Mouse (Mus musculus): Measurements from ENCODE around the gene Pde6b. TPM values are rescaled to one million over a fixed set of nuclear protein-coding genes. Genes with fewer than 3 reads are reported as not detected.

Gene Pde6b
- polyA plus RNA-seq, 1 experiment from 2014 or later = 0.23 TPM

DNA sequence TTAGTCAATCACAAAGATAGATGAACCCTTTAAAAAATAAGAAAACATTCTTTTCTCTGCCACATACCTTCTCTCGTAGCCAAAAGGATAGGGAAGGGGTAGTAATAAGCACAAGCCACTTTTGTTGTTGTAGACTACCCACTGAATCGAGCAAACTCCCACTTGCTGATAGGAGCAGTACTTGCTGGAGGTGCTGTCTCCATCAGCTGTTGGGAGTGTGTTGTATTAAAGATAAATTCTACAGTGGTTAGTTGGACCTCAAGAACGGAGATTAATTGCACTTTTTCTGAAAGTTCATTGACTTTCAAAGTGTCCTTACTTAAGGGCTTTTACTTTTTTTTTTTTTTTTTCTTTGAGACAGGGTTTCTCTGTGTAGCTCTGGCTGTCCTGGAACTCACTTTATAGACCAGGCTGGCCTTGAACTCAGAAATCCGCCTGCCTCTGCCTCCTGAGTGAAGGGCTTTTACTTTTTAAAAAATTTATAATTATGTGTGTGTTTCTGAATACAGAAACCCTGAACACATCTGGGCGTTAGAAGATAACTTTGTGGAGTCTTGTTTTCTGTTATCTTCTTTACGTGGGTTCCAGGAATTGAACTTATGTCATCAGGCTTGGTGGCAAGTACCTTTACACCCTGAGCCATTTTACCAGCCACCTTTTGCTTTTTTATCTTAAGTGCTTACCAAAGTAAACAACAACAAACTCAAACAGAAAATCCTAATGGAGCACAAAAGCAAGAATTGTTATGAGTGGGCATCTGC lies 77.1 kb downstream of the Pde6b start:
- Histone ChIP-seq H3K27ac (ENCODE audit: poor library complexity, severe bottlenecking) (no peak overlapping the region), H3K4me2 (peak overlapping the region; percentile 24; the same call in 1 of the 2 replicates), H3K4me3 (no peak overlapping the region), H3K4me1 (replicated peaks) (peaks cover 62% of the 10 kb centered on the region), H3K9me3 (replicated peaks) (no peaks in the 10 kb centered on the region), H3K36me3 (peaks cover 3% of the 10 kb centered on the region; the same call in 1 of the 2 replicates), H3K9ac (no peak overlapping the region), H3K27me3 (replicated peaks) (no peaks in the 10 kb centered on the region)
- 51% methylated on average over 6 of the region's 6 CpGs for whole genome bisulfite sequencing
- ATAC-seq (ENCODE audit: insufficient number of reproducible peaks, low FRiP score) = no peak

GRCm38 (mm10) chr5:108466647-108467046 lies 78.5 kb downstream of the Pde6b start:
- Histone ChIP-seq H3K27ac (ENCODE audit: poor library complexity, severe bottlenecking) (peak overlapping the region; percentile 3; the same call in 1 of the 2 replicates), H3K4me2 (no peak overlapping the region), H3K9me3 (replicated peaks) (no peaks in the 10 kb centered on the region), H3K4me1 (replicated peaks) (peaks cover 57% of the 10 kb centered on the region), H3K4me3 (no peak overlapping the region), H3K36me3 (peaks cover 6% of the 10 kb centered on the region; the same call in 1 of the 2 replicates), H3K27me3 (replicated peaks) (no peaks in the 10 kb centered on the region), H3K9ac (no peak overlapping the region)
- ATAC-seq (ENCODE audit: insufficient number of reproducible peaks, low FRiP score) = no peak
- 96% methylated on average over 1 of the region's 1 CpGs for WGBS

DNA sequence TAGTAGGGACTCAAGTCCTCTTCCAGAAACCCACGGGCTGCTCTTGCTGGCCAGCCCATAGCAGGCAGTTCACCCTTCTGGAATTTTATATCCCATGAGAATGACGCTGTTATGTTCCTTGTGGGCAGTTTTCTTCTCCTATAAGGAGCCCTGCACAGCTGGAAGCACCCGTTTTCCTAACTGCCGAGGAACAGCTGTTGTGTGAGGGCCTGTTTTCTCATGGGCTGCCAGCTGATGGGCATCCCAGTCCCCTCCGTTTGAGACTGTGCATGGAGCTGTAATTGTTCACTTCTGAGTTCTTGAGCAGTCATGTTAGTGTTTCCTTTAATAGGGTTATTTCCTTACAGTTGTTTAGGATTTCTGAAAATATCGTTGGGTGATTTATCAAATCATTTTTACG lies 81.4 kb downstream of the Pde6b start:
- 80% methylated on average over 7 of the region's 7 CpGs for WGBS
- peaks cover 35% of the 10 kb centered on the region for H3K36me3 ChIP-seq
- no peaks in the 10 kb centered on the region for H3K27me3 ChIP-seq (replicated peaks)
- H3K27ac ChIP-seq (ENCODE audit: poor library complexity, severe bottlenecking) = no peak overlapping the region
- H3K4me3 ChIP-seq = no peak overlapping the region
- H3K9me3 ChIP-seq (replicated peaks) = no peaks in the 10 kb centered on the region
- H3K4me1 ChIP-seq (replicated peaks) = peaks cover 33% of the 10 kb centered on the region
- H3K4me2 ChIP-seq = no peak overlapping the region
- no peak for ATAC-seq (ENCODE audit: insufficient number of reproducible peaks, low FRiP score)
- H3K9ac ChIP-seq = no peak overlapping the region

DNA sequence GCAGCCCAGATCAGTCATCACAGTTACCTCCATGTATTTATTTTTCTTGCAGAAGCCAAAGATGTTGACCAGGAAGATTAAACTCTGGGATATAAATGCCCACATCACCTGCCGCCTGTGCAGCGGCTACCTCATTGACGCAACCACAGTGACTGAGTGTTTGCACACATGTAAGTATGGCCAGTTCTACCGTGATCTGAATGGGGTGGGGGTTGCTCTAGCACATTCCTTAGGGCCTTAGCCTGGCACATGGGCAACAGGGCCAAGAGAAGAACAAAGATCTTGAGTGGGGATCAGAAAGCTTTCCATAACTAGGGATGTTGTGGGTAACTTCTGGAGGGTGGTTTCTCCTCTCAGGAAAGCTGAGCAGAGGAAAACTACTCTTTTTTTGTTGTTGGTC lies 85.5 kb downstream of the Pde6b start:
- Histone ChIP-seq H3K27me3 (replicated peaks) (no peaks in the 10 kb centered on the region), H3K4me1 (replicated peaks) (0 out of 2 replicates have a peak, but pooled peaks cover 9% of the 10 kb centered on the region), H3K4me3 (no peak overlapping the region), H3K4me2 (no peak overlapping the region), H3K27ac (ENCODE audit: poor library complexity, severe bottlenecking) (no peak overlapping the region), H3K9me3 (replicated peaks) (no peaks in the 10 kb centered on the region), H3K9ac (no peak overlapping the region), H3K36me3 (peaks cover 68% of the 10 kb centered on the region)
- no peak for ATAC-seq (ENCODE audit: insufficient number of reproducible peaks, low FRiP score)
- 92% methylated on average over 4 of the region's 4 CpGs for WGBS

DNA sequence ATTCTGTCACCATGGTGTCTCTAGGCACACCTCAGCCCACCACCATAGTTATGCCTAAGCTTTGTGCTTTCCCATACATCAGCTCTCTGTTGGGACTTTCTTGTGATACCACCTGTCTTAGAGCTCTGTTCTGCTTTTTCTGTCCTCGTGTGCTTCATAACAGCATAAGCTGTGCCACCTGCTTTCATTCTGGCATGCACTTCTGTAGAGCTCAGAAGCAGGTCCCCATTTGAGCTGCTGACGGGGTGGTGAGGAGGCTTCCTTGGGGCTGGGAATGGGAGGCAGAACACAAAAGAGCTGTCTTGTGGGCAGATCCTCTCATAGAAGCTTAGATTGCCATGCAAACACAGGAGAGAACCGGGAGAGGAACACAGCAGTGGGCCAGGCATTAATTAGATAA lies 87.8 kb downstream of the Pde6b start:
- H3K27me3 ChIP-seq (replicated peaks) = no peaks in the 10 kb centered on the region
- H3K27ac ChIP-seq (ENCODE audit: poor library complexity, severe bottlenecking) = no peak overlapping the region
- H3K9me3 ChIP-seq (replicated peaks) = no peaks in the 10 kb centered on the region
- H3K36me3 ChIP-seq = peaks cover 73% of the 10 kb centered on the region
- no peak overlapping the region for H3K4me2 ChIP-seq
- H3K4me3 ChIP-seq = no peak overlapping the region
- ATAC-seq (ENCODE audit: insufficient number of reproducible peaks, low FRiP score) = no peak
- WGBS = 87% methylated on average over 3 of the region's 3 CpGs
- no peak overlapping the region for H3K9ac ChIP-seq
- H3K4me1 ChIP-seq (replicated peaks) = no peaks in the 10 kb centered on the region

Other genes starting within 250 kb of the Pde6b start
- gene Dr1, start 119.5 kb upstream of the Pde6b start, polyA plus RNA-seq (2016; fragmentation: Nextera tagmentation; extraction: Ambion mirVana) = 32.8 and 33.0 TPM in 2 replicates
- gene Pigg, start 75.8 kb upstream of the Pde6b start, polyA plus RNA-seq (2016; fragmentation: Nextera tagmentation; extraction: Ambion mirVana) = 7.7 and 8.1 TPM in 2 replicates
- not detected in 2 replicates for gene Gm42517, start 20.5 kb upstream of the Pde6b start, polyA plus RNA-seq (2016; fragmentation: Nextera tagmentation; extraction: Ambion mirVana)
- gene Atp5k, start 46.1 kb downstream of the Pde6b start, polyA plus RNA-seq (2016; fragmentation: Nextera tagmentation; extraction: Ambion mirVana) = 891 and 894 TPM in 2 replicates
- gene Mfsd7a, start 60.5 kb downstream of the Pde6b start, polyA plus RNA-seq (2016; fragmentation: Nextera tagmentation; extraction: Ambion mirVana) = 0.26 and 0.34 TPM in 2 replicates
- 24.7 and 25.2 TPM in 2 replicates for gene Pcgf3, start 72.8 kb downstream of the Pde6b start, polyA plus RNA-seq (2016; fragmentation: Nextera tagmentation; extraction: Ambion mirVana)
- 0.39 and 0.57 TPM in 2 replicates for gene Cplx1, start 161.6 kb downstream of the Pde6b start, polyA plus RNA-seq (2016; fragmentation: Nextera tagmentation; extraction: Ambion mirVana)
- 42.5 and 43.2 TPM in 2 replicates for gene Gak, start 241.4 kb downstream of the Pde6b start, polyA plus RNA-seq (2016; fragmentation: Nextera tagmentation; extraction: Ambion mirVana)
- gene Tmem175, start 241.4 kb downstream of the Pde6b start, polyA plus RNA-seq (2016; fragmentation: Nextera tagmentation; extraction: Ambion mirVana) = 18.5 and 18.6 TPM in 2 replicates

Data from heart, embryonic 12.5 days (tissue).